Mouse (Mus musculus): ENCODE measurements around the gene Rp2. TPM values are rescaled to one million over a fixed set of nuclear protein-coding genes. Genes with fewer than 3 reads are reported as not detected.
"Not testable (repeated sequence)": the region's sequence is repeated elsewhere in the genome, so short reads cannot be mapped to it uniquely, and the experiment has no call there.

Rp2 gene
- polyA plus RNA-seq, 1 experiment from 2014 or later = 18.6 TPM

- H3K4me3 ChIP-seq (replicated peaks; ENCODE audit: low read length) = no peak overlapping the region
- no peaks in the 10 kb centered on the region for H3K27me3 ChIP-seq (ENCODE audit: control insufficient read depth, insufficient read depth, low read length)
- no peak for DNase-seq (ENCODE audit: low spot score)
- no peak for ATAC-seq (ENCODE audit: low FRiP score)
- H3K9ac ChIP-seq = no peak overlapping the region
- H3K9me3 ChIP-seq (ENCODE audit: control insufficient read depth, low read length) = no peaks in the 10 kb centered on the region
- no peaks in the 10 kb centered on the region; the same call in none of the 2 replicates for H3K36me3 ChIP-seq (replicated peaks; ENCODE audit: control insufficient read depth, insufficient read depth)
- H3K4me1 ChIP-seq (replicated peaks; ENCODE audit: control insufficient read depth, insufficient read depth, low read length) = no peaks in the 10 kb centered on the region
- WGBS = 84% methylated on average over 7 of the region's 7 CpGs
- H3K27ac ChIP-seq = no peak overlapping the region
- H3K4me2 ChIP-seq (replicated peaks) = no peak overlapping the region
Measured at GRCm38 (mm10) chrX:20379347-20380014, 15.2 kb downstream of the Rp2 start.

GRCm38 (mm10) chrX:20382260-20382659 is 18.0 kb downstream of the Rp2 start:
- 88% methylated on average over 6 of the region's 6 CpGs for WGBS

GRCm38 (mm10) chrX:20387006-20387405 is 22.7 kb downstream of the Rp2 start:
- 74% methylated on average over 3 of the region's 3 CpGs for WGBS
- DNase-seq (ENCODE audit: low spot score) (no peak), ATAC-seq (ENCODE audit: low FRiP score) (no peak)
- Histone ChIP-seq H3K4me3 (replicated peaks; ENCODE audit: low read length) (no peak overlapping the region), H3K4me1 (replicated peaks; ENCODE audit: control insufficient read depth, insufficient read depth, low read length) (no peaks in the 10 kb centered on the region), H3K9ac (no peak overlapping the region), H3K9me3 (ENCODE audit: control insufficient read depth, low read length) (no peaks in the 10 kb centered on the region), H3K4me2 (replicated peaks) (no peak overlapping the region), H3K27ac (no peak overlapping the region), H3K27me3 (ENCODE audit: control insufficient read depth, insufficient read depth, low read length) (no peaks in the 10 kb centered on the region), H3K36me3 (replicated peaks; ENCODE audit: control insufficient read depth, insufficient read depth) (no peaks in the 10 kb centered on the region; the same call in 1 of the 2 replicates)

More at GRCm38 (mm10) chrX:20382260-20382659, 18.0 kb downstream of the Rp2 start:
- ATAC-seq (ENCODE audit: low FRiP score) (no peak), DNase-seq (ENCODE audit: low spot score) (no peak)
- no peak overlapping the region for H3K4me3 ChIP-seq (replicated peaks; ENCODE audit: low read length)
- no peak overlapping the region for H3K4me2 ChIP-seq (replicated peaks)
- no peaks in the 10 kb centered on the region for H3K4me1 ChIP-seq (replicated peaks; ENCODE audit: control insufficient read depth, insufficient read depth, low read length)
- H3K9ac ChIP-seq = no peak overlapping the region
- H3K36me3 ChIP-seq (replicated peaks; ENCODE audit: control insufficient read depth, insufficient read depth) = no peaks in the 10 kb centered on the region; the same call in none of the 2 replicates
- H3K9me3 ChIP-seq (ENCODE audit: control insufficient read depth, low read length) = no peaks in the 10 kb centered on the region
- no peaks in the 10 kb centered on the region for H3K27me3 ChIP-seq (ENCODE audit: control insufficient read depth, insufficient read depth, low read length)
- H3K27ac ChIP-seq = no peak overlapping the region

GRCm38 (mm10) chrX:20391964-20392363 is 27.7 kb downstream of the Rp2 start:
- H3K9ac ChIP-seq; DNase-seq (ENCODE audit: low spot score); H3K27ac ChIP-seq; H3K4me1 ChIP-seq (replicated peaks; ENCODE audit: control insufficient read depth, insufficient read depth, low read length); H3K9me3 ChIP-seq (ENCODE audit: control insufficient read depth, low read length); ATAC-seq (ENCODE audit: low FRiP score); H3K4me3 ChIP-seq (replicated peaks; ENCODE audit: low read length); H3K36me3 ChIP-seq (replicated peaks; ENCODE audit: control insufficient read depth, insufficient read depth); H3K4me2 ChIP-seq (replicated peaks); H3K27me3 ChIP-seq (ENCODE audit: control insufficient read depth, insufficient read depth, low read length): not testable (repeated sequence)
- 91% methylated on average over 9 of the region's 9 CpGs for WGBS

- ATAC-seq (ENCODE audit: low FRiP score) = no peak
- WGBS = 82% methylated on average over 3 of the region's 3 CpGs
Measured at GRCm38 (mm10) chrX:20392942-20393341, 28.7 kb downstream of the Rp2 start.

GRCm38 (mm10) chrX:20404068-20404467 is 39.8 kb downstream of the Rp2 start:
- Histone ChIP-seq H3K4me1 (replicated peaks; ENCODE audit: control insufficient read depth, insufficient read depth, low read length) (no peaks in the 10 kb centered on the region), H3K27me3 (ENCODE audit: control insufficient read depth, insufficient read depth, low read length) (no peaks in the 10 kb centered on the region), H3K4me3 (replicated peaks; ENCODE audit: low read length) (no peak overlapping the region), H3K9ac (no peak overlapping the region), H3K9me3 (ENCODE audit: control insufficient read depth, low read length) (no peaks in the 10 kb centered on the region), H3K27ac (no peak overlapping the region), H3K36me3 (replicated peaks; ENCODE audit: control insufficient read depth, insufficient read depth) (no peaks in the 10 kb centered on the region), H3K4me2 (replicated peaks) (no peak overlapping the region)
- ATAC-seq (ENCODE audit: low FRiP score) = no peak
- 85% methylated on average over 4 of the region's 4 CpGs for WGBS
- no peak for DNase-seq (ENCODE audit: low spot score)

More at GRCm38 (mm10) chrX:20392942-20393341, 28.7 kb downstream of the Rp2 start:
- Histone ChIP-seq H3K9ac (no peak overlapping the region), H3K9me3 (ENCODE audit: control insufficient read depth, low read length) (no peaks in the 10 kb centered on the region), H3K4me3 (replicated peaks; ENCODE audit: low read length) (no peak overlapping the region), H3K36me3 (replicated peaks; ENCODE audit: control insufficient read depth, insufficient read depth) (no peaks in the 10 kb centered on the region), H3K4me2 (replicated peaks) (no peak overlapping the region), H3K4me1 (replicated peaks; ENCODE audit: control insufficient read depth, insufficient read depth, low read length) (no peaks in the 10 kb centered on the region), H3K27me3 (ENCODE audit: control insufficient read depth, insufficient read depth, low read length) (no peaks in the 10 kb centered on the region), H3K27ac (no peak overlapping the region)
- DNase-seq (ENCODE audit: low spot score) = no peak

GRCm38 (mm10) chrX:20406909-20407308 is 42.6 kb downstream of the Rp2 start:
- no peaks in the 10 kb centered on the region for H3K36me3 ChIP-seq (replicated peaks; ENCODE audit: control insufficient read depth, insufficient read depth)
- WGBS = 98% methylated on average over 2 of the region's 2 CpGs
- H3K9ac ChIP-seq = no peak overlapping the region
- no peaks in the 10 kb centered on the region for H3K4me1 ChIP-seq (replicated peaks; ENCODE audit: control insufficient read depth, insufficient read depth, low read length)
- no peak overlapping the region for H3K4me3 ChIP-seq (replicated peaks; ENCODE audit: low read length)
- no peak for ATAC-seq (ENCODE audit: low FRiP score)
- no peak overlapping the region for H3K27ac ChIP-seq
- H3K9me3 ChIP-seq (ENCODE audit: control insufficient read depth, low read length) = no peaks in the 10 kb centered on the region
- H3K27me3 ChIP-seq (ENCODE audit: control insufficient read depth, insufficient read depth, low read length) = no peaks in the 10 kb centered on the region
- DNase-seq (ENCODE audit: low spot score) = no peak
- no peak overlapping the region for H3K4me2 ChIP-seq (replicated peaks)

- Histone ChIP-seq H3K4me3 (replicated peaks; ENCODE audit: low read length) (no peak overlapping the region), H3K36me3 (replicated peaks; ENCODE audit: control insufficient read depth, insufficient read depth) (no peaks in the 10 kb centered on the region), H3K4me2 (replicated peaks) (no peak overlapping the region), H3K27ac (no peak overlapping the region), H3K27me3 (ENCODE audit: control insufficient read depth, insufficient read depth, low read length) (no peaks in the 10 kb centered on the region), H3K9me3 (ENCODE audit: control insufficient read depth, low read length) (no peaks in the 10 kb centered on the region), H3K4me1 (replicated peaks; ENCODE audit: control insufficient read depth, insufficient read depth, low read length) (no peaks in the 10 kb centered on the region), H3K9ac (no peak overlapping the region)
- ATAC-seq (ENCODE audit: low FRiP score) = no peak
- DNase-seq (ENCODE audit: low spot score) = no peak
- WGBS = 74% methylated on average over 2 of the region's 2 CpGs
Measured at GRCm38 (mm10) chrX:20407676-20408075, 43.4 kb downstream of the Rp2 start.

- DNase-seq (ENCODE audit: low spot score) (no peak), ATAC-seq (ENCODE audit: low FRiP score) (no peak)
- 92% methylated on average over 4 of the region's 4 CpGs for WGBS
- H3K9ac ChIP-seq = no peak overlapping the region
- H3K4me3 ChIP-seq (replicated peaks; ENCODE audit: low read length) = no peak overlapping the region
- no peaks in the 10 kb centered on the region for H3K9me3 ChIP-seq (ENCODE audit: control insufficient read depth, low read length)
- H3K27ac ChIP-seq = no peak overlapping the region
- no peaks in the 10 kb centered on the region for H3K4me1 ChIP-seq (replicated peaks; ENCODE audit: control insufficient read depth, insufficient read depth, low read length)
- H3K27me3 ChIP-seq (ENCODE audit: control insufficient read depth, insufficient read depth, low read length) = no peaks in the 10 kb centered on the region
- no peaks in the 10 kb centered on the region for H3K36me3 ChIP-seq (replicated peaks; ENCODE audit: control insufficient read depth, insufficient read depth)
- no peak overlapping the region for H3K4me2 ChIP-seq (replicated peaks)
Measured at GRCm38 (mm10) chrX:20411382-20411781, 47.1 kb downstream of the Rp2 start.

GRCm38 (mm10) chrX:20412221-20412620 is 47.9 kb downstream of the Rp2 start:
- no peaks in the 10 kb centered on the region for H3K27me3 ChIP-seq (ENCODE audit: control insufficient read depth, insufficient read depth, low read length)
- DNase-seq (ENCODE audit: low spot score) (no peak), ATAC-seq (ENCODE audit: low FRiP score) (no peak)
- H3K4me2 ChIP-seq (replicated peaks) = no peak overlapping the region
- 84% methylated on average over 3 of the region's 3 CpGs for WGBS
- H3K9ac ChIP-seq = no peak overlapping the region
- no peaks in the 10 kb centered on the region for H3K4me1 ChIP-seq (replicated peaks; ENCODE audit: control insufficient read depth, insufficient read depth, low read length)
- H3K36me3 ChIP-seq (replicated peaks; ENCODE audit: control insufficient read depth, insufficient read depth) = no peaks in the 10 kb centered on the region
- no peaks in the 10 kb centered on the region for H3K9me3 ChIP-seq (ENCODE audit: control insufficient read depth, low read length)
- H3K4me3 ChIP-seq (replicated peaks; ENCODE audit: low read length) = no peak overlapping the region
- H3K27ac ChIP-seq = no peak overlapping the region

Measured in hindbrain, embryonic 14.5 days (tissue).